Mouse (Mus musculus) 416B (cell line): Measurements from ENCODE around the gene Tcte3.
A peak's percentile ranks its signal among the peaks of the same experiment; 100 is the strongest.
"Not testable (repeated sequence)": the region's sequence is repeated elsewhere in the genome, so short reads cannot be mapped to it uniquely, and the experiment has no call there.

ENCODE experiments used
- DNase-seq: peaks from one replicate; pipeline ENCODE4 v3.0.0; 2011; ENCODE audit warnings: low read depth

Gene Tcte3

DNA sequence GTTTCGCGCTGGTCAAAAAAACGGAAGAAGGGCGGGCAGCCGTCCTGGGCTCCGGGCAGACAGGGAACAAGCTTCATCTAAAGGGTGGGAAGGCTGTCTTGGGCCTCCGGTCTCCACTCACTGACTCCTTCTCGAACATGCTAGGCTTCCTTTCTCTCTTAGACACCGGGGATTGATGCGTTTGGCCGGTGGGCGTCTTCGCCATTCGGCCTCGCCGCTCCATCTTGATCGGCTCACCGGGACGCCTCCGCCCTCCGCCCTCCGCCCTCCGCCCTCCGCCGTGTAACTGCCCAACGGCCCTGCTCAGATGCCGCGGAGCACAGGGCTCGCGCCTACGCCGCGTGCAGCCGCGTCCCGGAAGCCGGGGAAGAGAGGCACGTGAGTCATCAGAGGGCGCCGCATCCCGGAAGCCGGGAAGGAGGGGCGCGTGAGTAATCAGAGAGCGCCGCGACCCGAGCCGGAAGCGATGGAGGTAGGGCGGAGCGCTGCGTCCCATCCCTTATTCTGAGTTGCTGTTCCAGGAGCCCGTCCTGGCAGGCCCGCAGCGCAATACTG, at the start of gene Tcte3, which contains the start of the genes Ermard and Gm3448:
Gene Tcte3, minus strand, starts transcription at position 314 of the 555 bp plus-strand sequence.
Gene Ermard, plus strand, starts transcription at position 34 of the 555 bp plus-strand sequence.
Gene Gm3448, minus strand, starts transcription at position 363 of the 555 bp plus-strand sequence.
- not testable (repeated sequence) for DNase-seq

DNA sequence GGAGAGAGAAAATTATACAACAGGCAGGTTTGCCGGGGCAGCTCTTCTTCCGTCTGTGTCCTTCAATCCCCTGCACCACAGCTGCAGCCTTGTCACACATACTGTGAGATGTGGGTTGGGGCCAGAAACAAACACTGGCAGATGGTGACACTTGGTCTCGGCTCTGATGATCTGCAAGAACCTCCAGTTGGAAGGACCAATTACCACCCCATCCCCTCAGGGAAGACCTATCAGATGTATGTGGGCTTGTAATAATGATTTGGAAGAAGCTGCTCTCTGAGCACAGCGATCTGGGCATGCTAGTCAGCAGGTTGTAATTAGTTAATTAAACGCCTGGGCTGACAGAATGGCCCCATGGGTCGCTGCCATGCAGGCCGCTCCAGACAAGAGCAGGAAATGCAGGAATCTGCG, 47.3 kb upstream of the Tcte3 start:
- no peak for DNase-seq

DNA sequence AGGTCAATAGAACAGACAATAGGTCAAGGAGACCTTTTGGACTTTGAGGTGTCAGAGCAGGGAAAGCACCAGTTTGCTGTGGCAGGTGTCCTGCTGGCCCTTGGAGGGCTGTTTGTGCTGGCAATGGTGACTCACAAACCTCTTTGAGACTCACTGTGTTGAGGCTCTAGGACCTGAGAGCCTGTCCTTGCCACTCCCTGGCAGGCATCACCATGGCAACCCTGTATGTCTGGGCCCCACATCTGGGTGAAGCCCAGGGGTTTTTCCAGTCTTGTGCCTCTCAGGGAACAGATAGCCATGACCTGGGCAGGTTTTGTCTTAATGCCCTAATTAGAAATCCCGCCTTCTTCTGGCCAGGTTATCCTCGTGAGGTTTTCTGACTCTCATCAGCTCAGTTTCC, 46.9 kb upstream of the Tcte3 start:
- no peak for DNase-seq

DNA sequence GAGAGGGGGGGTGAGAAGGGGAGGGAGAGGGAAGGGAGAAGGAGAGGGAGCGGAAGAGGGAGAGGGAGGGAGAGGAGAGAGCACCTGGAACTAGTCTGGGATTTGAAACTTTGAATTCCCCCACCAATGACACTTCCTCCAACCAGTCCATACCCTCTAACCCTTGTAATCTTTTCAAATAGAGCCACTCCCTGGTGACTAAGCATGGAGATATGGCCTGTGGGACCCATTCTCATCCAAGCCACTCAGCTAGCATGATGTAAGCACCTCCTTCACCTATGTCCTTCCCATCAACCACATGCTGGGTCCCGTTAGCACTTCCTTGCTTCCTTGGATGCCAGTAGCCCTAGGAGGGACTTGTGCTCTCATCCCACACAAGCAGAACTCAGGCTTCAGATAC, 43.7 kb upstream of the Tcte3 start:
- DNase-seq = no peak

DNA sequence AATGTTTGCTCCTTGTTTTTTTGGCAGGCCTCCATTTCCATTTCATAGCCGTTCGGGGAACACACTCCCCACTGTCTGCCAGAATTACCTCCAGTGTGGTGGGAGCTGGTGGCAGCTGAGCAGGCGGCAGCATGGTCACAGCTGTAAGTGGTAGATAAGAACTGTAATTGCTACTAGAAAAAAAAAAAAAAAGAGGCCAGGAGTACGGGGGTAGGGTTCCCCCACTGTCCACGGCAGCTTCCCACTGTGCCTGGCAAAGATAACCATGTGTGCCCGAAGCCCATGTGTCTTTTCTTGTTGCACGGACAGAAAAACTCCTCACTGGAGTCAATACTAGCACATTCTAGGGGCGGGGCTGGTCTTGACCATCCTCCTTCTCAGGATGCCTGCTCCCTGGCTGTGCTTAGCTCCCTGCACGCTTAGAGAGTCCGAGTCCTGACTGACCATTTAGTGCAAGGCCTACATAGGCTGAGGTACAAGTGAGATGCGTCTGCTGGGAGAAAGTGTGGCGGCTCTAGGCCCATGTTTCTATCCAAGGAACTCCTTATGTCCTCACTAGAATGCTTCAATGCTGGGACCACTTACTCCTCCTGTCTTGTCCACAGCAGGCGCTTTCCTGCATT, 43.0 kb upstream of the Tcte3 start:
- peak; percentile 83 for DNase-seq

DNA sequence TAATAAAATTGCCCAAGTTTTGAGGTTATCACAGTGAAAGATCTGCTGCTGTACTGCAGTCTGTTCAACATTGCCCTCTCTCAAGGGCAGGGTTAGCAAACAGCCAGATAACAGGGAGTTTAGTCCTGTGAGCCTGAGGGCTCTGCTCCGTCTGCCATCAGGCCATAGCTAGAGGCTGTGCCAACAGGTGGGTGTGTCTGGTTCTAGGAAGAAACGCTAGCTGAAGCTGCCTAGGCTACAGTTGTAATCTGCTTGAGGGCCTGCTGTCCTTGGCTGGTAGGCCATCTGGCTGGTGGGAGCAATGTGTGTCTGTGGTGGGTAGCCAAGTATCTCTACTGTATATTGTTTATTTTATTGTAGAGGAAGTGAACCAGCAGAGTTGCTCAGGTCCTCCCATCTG, 36.2 kb upstream of the Tcte3 start:
- DNase-seq = no peak

DNA sequence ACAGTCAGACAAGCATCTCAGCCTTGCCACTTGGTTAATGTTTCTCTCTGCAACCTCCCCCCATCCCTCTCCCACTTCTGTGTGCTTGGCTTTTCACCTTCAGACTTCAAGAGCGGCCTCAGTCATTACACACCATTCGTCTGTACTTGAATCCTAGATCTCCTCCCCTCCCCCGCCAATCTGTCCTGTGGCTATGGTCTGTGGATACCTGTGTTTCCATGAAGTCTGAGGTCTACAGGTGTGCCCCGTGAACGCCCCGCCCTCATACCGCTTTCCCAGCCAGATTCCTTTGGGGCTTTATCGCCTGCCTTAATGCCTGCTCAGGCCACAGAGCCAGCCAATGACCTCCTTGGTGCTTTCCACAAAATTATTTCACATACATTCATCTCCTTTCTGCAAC, 33.7 kb upstream of the Tcte3 start:
- DNase-seq = no peak

DNA sequence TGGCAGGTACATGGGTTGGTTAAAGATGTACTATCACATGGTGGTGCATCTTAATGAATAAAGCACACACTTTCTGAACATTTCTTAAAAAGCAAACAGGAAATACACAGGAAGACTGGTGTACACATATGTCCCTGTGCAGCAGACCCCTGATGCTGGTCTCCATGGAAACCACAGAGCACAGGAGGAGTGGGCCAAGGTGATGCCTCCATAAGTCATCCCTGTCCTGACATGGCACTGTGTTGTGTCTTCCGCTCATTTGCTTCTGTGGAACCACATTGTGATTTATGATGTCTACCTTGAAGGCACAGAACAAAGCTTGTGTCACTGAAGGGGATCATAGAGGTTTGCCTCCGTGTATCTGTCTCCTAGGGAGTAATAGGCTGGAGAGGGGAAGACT, 30.9 kb upstream of the Tcte3 start:
- no peak for DNase-seq

DNA sequence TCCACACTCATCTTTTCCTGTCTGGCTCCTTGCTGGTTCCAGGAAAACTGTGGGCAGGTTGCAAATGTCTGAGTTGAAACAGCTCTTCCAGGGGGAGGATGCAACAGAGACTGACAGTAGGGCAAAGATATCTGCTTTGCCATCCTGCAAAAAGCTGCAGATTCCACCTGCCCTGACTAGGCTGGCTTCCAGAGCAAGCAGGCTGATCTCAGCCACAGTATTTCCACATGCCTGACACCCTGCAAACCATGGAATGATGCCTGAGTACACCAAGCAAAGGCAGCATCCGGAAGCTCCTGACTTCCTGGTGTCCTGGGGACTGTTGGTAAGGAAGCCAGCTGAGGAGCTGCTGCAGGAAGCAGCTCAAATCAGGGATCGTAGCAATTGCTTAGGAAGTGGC, 27.8 kb upstream of the Tcte3 start:
- DNase-seq = no peak

DNA sequence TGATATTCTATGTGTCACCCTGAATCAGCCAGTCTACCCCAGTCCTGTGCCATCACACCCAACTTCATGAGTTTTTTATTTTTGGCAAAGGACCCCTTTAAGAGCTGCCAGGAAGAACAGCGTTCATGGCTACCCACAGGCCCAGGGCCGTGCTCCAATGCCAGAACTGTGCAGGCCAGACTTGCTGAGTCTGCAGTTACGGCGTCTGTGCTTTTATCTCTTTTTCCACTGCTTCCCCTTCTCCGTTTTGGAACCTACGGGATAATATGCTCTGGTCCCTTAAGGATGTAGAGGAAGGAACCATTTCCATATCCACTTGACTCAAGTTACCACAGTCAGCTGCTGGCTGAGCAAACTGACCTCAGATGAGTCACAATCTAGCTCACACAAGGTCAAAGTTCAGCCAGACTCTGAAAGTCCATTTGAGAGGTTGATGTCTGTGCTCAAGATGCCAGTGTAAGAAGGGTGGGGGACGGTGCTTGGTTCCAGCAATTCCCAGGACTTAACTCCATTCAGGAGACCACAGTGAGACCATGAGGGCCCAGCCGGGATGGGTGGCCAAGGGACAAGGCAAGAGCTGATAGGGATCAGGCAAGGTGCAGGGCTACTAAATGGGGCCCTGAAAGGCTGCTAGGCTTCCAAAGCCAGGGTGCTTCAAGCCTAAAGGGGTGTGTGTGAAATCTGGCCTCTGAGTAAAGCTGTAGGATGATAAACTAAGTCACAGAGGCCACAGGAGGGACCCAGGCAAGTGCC, 26.9 kb upstream of the Tcte3 start:
- peak; percentile 91 for DNase-seq

DNA sequence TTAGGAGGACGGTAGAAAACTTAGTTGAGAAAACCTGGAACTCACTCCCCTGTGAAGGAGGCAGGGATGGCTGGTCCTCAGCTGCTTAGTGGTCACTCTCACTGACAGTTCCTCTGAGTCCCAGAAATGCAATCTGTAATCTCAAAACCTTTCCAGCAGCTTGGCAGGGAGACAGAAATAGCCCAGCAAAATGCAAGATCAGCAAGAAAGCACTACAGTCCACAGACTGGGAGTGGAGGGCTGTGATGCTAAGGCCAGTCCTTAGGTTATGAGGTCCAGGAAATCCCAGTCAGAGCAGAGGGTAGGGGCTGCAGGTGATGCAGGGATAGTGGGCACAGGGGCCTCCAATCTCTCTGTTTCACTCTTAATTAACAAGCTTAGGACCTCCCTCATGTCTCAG, 25.6 kb upstream of the Tcte3 start:
- no peak for DNase-seq

DNA sequence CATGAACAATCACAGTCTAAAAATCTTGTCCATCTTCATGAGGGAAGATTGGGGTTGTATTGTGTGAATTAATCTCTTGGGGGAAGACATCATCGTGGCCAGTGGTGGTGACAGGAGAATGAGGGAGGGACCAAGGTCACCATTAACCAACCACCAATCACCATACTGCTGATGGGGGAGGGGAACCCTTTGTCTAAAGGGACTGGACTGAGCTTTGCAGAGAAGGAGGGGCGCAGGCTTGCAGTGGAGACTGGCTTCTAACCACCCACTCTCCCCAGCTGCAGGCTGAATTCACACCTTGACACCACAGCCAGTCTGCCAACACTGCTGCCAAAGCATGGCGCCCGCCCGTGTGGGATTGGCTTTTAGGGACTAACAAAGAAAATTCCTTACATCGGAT, 24.8 kb upstream of the Tcte3 start:
- DNase-seq = peak; percentile 22

DNA sequence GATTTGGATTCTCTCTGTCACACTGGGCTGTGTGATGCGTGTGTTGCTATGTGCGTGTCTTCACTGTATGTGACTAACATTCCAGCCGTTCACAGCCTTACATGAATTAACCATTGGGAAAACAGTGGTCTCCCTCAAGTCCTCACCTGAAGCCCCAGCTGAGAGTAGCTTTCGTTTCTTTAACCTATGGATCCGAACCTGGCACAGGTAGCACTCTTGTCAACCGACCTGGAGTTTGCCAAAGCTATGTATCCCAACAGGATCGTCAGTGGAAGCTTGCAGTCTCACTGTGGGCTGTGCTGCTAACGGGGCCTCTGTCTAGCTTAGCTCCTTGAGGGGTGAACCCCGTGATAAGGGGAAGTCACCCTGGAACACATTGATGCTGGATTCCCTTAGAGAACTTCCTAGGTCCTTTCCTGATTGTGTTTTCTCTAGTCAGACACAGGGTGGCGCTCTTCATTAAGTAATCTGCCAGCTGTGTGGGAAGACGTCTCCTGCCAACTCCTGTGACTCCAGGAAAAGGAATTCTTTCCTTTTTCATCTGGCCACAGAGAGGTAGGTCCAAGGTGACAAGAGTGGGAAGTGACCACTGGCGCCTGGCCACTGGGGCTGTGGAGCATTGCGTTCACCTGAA, 24.2 kb upstream of the Tcte3 start:
- peak; percentile 69 for DNase-seq

DNA sequence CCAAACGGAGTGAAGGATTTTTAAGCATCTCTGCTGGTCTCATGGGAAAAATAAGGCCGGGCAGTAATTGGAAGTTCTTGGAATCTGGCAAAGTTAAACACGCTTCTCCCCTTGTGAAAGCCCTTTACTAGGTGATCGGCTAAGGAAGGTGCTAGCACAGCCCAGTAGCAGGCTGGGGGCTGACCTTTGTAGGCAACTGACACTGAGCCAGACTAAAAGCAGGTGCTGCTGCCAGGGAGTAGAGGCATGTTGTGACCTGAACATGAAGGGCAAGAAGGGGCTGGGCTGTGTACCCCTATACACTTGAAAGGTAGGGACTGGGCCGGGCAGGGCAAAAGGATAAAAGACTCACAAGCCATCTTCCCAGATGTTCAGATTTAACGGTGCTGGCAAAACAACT, 19.1 kb upstream of the Tcte3 start:
- DNase-seq = no peak

DNA sequence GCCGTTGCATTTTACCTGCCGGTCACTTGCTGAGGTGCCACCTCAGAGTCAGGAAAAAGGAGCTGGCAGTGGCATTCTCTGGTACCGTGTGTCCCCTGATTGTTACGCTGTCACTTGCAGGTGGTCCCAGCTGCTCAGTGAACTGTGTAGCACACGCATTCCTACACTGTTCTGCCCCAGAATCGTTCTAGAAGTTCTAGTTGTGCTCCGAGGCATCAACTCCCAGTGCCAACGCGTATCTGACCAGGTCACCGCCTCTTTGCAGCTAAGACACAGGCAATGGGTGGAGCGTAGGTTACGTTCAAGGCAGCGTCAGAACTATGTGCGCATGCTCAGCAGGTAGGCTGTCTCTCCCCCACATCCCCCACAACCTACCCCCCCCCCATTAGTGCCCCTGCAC, 18.4 kb upstream of the Tcte3 start:
- no peak for DNase-seq

DNA sequence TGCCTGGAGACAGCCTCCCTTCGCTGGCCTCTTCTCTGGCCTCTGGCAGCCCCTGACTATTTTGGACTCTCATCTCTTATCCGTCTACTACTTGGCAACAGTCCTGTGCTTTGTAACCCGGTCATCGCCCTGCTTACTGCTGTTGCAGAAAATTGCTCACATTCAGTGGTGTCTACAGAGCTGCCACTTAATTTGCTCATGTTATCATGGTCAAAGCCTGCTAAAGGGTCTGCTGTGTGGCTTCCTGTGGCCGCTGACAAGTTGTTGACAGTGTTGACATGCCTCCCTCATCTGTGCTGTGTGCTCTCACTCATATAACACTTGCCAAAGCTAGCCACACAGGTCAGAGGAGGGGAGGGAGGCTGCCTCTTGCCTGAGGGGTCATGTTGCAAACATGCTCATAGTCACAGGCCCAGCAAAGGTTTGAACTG, 16.9 kb upstream of the Tcte3 start:
- DNase-seq = peak; percentile 18

DNA sequence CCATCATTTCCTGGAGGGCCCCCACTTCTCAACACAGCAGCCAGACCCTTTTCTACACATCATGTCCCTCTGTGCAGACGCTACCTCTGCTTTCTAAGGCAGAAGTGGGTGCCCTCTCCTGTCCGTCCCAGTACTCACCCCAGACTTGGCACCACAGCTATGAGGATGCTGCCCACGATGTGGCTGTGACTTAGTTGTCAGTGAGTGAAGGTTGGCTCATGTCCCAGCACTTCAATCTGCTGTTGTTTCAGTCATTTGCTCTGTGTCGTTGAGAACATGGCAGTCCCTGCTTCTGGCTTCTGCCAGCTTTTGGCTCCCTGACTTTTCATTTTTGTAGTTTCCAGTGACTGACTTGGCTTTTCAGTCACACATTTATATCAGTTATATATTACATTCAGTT, 14.6 kb upstream of the Tcte3 start:
- DNase-seq = peak; percentile 68

DNA sequence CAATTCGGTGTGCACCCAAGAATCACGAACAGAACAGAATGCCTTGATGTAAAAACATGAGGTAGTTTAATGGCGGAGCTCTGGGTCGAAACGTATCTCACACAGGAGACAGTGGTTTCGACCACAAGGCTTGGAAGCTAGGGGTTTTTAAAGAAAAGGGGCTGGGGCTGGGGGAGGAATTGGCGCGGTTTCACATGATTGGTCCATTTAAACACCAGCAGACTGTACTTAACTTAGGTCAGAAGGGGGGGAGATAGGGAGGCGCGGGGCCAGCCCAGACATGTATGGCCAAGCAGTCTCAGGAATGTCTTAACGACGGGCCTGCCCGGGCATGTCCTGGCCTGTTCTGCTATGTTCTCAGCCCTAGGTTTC, 12.5 kb upstream of the Tcte3 start:
- DNase-seq = not testable (repeated sequence)

DNA sequence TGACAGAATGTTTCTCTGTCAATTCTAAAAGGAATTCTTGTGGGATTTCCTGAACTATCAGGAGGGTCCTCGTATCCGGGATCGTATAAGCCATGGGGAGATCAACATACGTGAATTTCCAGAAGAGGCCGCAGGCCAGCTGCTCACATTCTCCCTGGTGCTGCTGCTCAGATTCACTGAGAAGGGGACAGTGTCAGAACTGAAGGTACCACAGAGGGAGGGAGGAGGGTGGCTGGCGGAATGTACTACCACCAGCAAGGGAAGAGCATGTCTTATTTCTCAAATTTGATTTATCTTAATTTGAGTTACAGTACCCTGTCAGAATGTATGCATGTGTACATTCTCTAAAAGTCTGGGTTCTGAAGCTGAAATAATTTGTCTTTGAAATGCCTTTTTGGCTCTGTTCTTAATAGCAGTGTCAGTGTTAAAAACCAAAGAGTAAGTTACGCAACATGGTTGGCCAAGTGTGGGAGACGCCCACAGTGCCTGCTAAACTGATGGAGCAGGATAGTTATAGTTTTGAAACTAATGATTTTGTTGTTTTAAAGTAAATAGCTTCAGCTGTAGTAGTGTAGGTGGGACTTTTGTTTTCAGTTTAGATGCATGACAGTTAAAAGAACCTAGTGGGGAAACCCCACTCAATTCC, 12.0 kb upstream of the Tcte3 start:
- DNase-seq = not testable (repeated sequence)

DNA sequence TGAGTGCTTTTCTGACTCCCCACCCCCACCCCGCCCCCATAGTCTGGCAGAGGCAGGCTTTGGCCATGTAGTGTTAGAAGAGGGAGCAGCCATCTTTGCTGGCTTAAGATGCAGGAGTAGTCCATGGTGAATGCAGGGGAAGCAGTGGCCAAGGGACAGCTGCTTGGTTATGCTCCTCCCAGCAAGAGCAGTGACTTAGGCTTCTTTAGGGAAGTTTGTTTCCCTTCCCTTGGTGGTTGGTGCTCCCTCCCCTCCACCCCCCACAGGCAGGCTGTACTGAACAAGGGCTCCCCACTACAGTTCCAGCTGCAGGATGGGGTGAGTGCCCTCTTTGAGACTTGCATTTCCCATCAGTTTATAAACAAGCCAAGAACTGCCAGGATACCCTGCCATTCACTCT, 11.5 kb upstream of the Tcte3 start:
- not testable (repeated sequence) for DNase-seq

DNA sequence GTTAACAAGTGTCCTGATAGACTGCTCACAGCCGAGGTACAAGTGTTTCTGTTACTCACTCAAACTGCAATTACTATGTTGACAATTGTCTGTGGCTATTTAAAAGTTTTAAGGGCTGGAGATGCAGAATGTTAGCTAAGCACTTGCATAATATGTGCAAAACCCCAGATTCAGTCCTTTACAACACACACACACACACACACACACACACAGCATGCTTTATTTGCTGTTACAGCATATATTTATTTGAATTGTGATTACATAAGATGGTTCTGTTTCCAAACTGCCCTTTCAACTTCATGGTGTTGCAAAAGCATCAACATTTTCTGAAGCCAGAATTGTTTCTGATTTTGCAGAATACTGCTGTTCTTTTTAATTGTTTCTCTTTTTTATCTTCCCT, 9.1 kb upstream of the Tcte3 start:
- DNase-seq = not testable (repeated sequence)

DNA sequence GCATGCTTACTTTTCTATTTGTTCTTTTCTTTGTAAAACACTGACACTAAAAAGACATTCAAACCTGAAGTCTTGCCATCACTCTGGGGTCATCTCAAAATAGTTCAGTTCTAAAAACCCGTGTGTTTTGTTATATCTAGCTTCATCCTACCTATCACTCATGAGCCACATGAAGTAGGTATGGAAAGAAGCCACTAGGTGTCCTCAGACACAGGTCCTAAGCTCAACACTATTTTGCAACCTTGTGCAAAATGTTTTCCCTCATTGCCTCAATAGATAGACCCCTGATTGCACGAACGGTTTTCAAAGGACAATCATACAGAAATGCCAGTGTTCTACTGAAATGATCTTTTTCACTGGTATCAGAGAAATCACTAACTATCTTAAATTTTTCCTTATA, 833 bp downstream of the Tcte3 start:
- not testable (repeated sequence) for DNase-seq
